Mouse (Mus musculus) heart, adult 2 months (tissue): ENCODE measurements around the gene Snrk.

Source experiments
- CTCF ChIP-seq: fragments of 200-600 bp; IDR thresholded peaks from 2 replicates; pipeline ENCODE4 v1.8.1; 2022; ENCODE audit warnings: antibody characterized with exemption, mild to moderate bottlenecking, moderate library complexity
- EP300 ChIP-seq: fragments of 200-500 bp; IDR thresholded peaks from 2 replicates; pipeline ENCODE4 v1.6.1; 2011; ENCODE audit warnings: low read depth, low read length, control low read depth; ENCODE audit not compliant: insufficient read depth
- POLR2A ChIP-seq: fragments of 200-500 bp; IDR thresholded peaks from 2 replicates; pipeline ENCODE4 v1.6.1; 2011; ENCODE audit warnings: mild to moderate bottlenecking, low read depth, low read length, control low read depth; ENCODE audit not compliant: insufficient read depth

DNA sequence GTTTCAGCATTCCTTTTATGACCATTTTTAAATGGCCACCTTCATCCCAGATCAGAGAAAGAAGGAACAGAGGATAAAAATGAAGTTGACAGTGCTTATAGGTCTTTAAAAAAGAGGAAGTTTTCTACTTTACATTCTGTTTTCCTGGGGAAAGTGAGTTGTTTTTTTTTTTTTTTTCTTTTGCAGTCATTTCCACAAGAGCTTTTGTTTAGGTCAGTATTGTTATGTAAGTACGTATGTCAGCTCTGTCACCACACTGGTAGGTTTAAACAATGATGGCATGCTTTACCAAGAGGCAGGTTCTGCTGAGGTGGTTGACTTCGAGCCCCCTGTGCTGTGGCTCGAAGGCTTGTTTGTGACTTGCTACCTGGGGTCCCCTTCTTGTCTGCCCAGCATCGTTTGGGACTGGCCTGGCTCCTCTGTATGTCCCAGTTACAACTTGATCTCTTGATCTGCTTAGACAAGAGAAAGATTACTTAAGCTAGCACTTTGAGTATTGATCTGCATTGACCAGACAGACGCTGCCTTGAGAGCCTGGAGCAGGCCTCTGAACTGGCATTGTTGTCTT, 8.7 kb downstream of the Snrk start:
- no peak for TF ChIP-seq CTCF
- TF ChIP-seq POLR2A: no peak
- TF ChIP-seq EP300: no peak
